Comparison of ENCODE assay signal across 8 mouse cellular contexts in the genomic region with DNA sequence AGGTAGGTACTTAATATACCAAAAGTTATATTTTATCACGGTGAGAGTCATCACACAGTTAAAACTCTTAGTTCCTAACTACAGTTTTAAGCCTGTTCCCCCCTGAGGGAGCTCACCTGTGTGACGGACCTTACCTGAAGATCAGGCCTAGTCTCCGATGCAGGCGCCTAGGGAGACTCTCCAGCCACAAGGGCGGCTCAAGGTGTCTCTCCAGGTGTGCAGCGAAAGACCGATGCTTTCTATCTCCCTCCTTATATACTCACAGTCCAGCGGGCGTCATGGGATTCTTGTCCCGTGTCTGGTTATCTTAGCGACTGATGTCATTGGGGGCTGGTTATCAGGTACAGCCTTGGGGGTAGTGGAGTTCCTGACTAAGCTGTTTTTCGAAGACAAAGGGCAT. TPM values are rescaled to one million over a fixed set of nuclear protein-coding genes. Genes with fewer than 3 reads are reported as not detected.
DNase-seq lines count a peak whose midpoint lies in the region; ATAC-seq and TF ChIP-seq lines count a peak whose summit lies in the region.

Gene Morf4l2 (minus strand): TSS at position 232 of the 400 bp plus-strand sequence.

- H3K36me3 ChIP-seq in MEL (ENCODE audit: control insufficient read depth in 1 of 2, insufficient read depth in 2 of 2, low read length in 2 of 2) = peaks cover 10 to 16% of the 10 kb centered on the region in 2 experiments
- H3K36me3 ChIP-seq in forebrain, embryonic 13.5 days (ENCODE audit: poor library complexity, severe bottlenecking) = no peaks in the 10 kb centered on the region
- H3K36me3 ChIP-seq in limb, embryonic 13.5 days = peaks cover 5% of the 10 kb centered on the region; the same call in 1 of the 2 replicates

- DNase-seq in kidney, adult 11 months = peak; percentile 7
- DNase-seq in kidney, adult 18-20 months = no peak
- DNase-seq in MEL (ENCODE audit: low read depth, low spot score) = no peak
- DNase-seq in heart, postnatal 4 days = no peak
- no peak for DNase-seq in spleen, postnatal 14 days (ENCODE audit: low spot score in 2 of 2)

- TF ChIP-seq EP300 in MEL (IDR thresholded peaks at IDR 0.05; ENCODE audit: low read depth in 1 of 2, low read length in 2 of 2) = no peak

- WGBS in forebrain, embryonic 13.5 days = 95% methylated on average over 12 of the region's 12 CpGs
- 88% methylated on average over 12 of the region's 12 CpGs for WGBS in limb, embryonic 13.5 days
- 88% methylated on average over 12 of the region's 12 CpGs for WGBS in olfactory bulb, adult 2 months

- peaks cover 3 to 9% of the 10 kb centered on the region in 2 experiments; a peak in 3 of 4 replicates for H3K4me1 ChIP-seq in MEL (ENCODE audit: control insufficient read depth in 1 of 2, insufficient read depth in 2 of 2, low read length in 2 of 2)
- peaks cover 6% of the 10 kb centered on the region for H3K4me1 ChIP-seq in forebrain, embryonic 13.5 days
- H3K4me1 ChIP-seq in limb, embryonic 13.5 days = peaks cover 5% of the 10 kb centered on the region
- H3K4me1 ChIP-seq in olfactory bulb, adult 2 months (ENCODE audit: control insufficient read depth, insufficient read depth, low read length) = no peaks in the 10 kb centered on the region

- ATAC-seq in forebrain, embryonic 13.5 days = no peak
- no peak for ATAC-seq in limb, embryonic 13.5 days (ENCODE audit: low FRiP score, low read depth)

- no peaks in the 10 kb centered on the region for H3K27me3 ChIP-seq in MEL (ENCODE audit: control insufficient read depth in 1 of 2, insufficient read depth in 2 of 2, low read length in 2 of 2)
- H3K27me3 ChIP-seq in forebrain, embryonic 13.5 days = no peaks in the 10 kb centered on the region
- peaks cover 3% of the 10 kb centered on the region; the same call in 1 of the 2 replicates for H3K27me3 ChIP-seq in limb, embryonic 13.5 days

- TF ChIP-seq POLR2A in MEL (IDR thresholded peaks at IDR 0.05; ENCODE audit: control insufficient read depth in 1 of 2, insufficient read depth in 1 of 2, low read depth in 1 of 2, low read length in 2 of 2, poor library complexity in 1 of 2) = no peak
- no peak for TF ChIP-seq POLR2A in olfactory bulb, adult 2 months (IDR thresholded peaks at IDR 0.05; ENCODE audit: insufficient read depth, low read depth, low read length)

- H3K27ac ChIP-seq in MEL (ENCODE audit: control insufficient read depth, low read depth, low read length) = peak within 1 kb of the TSS; percentile 100
- peak within 1 kb of the TSS; percentile 85; the same call in 1 of the 2 replicates for H3K27ac ChIP-seq in forebrain, embryonic 13.5 days
- H3K27ac ChIP-seq in limb, embryonic 13.5 days = peak within 1 kb of the TSS; percentile 84
- H3K27ac ChIP-seq in olfactory bulb, adult 2 months (ENCODE audit: insufficient read depth, low read depth, low read length) = peak within 1 kb of the TSS; percentile 91

- H3K9me3 ChIP-seq in MEL (replicated peaks; ENCODE audit: insufficient read depth, low read length) = no peaks in the 10 kb centered on the region
- H3K9me3 ChIP-seq in forebrain, embryonic 13.5 days (replicated peaks) = no peaks in the 10 kb centered on the region
- H3K9me3 ChIP-seq in limb, embryonic 13.5 days = no peaks in the 10 kb centered on the region

- TF ChIP-seq CTCF in MEL (IDR thresholded peaks at IDR 0.05 in 2 of 3, conservative IDR thresholded peaks at IDR 0.05 in 1 of 3; ENCODE audit: control insufficient read depth in 1 of 3, insufficient read depth in 1 of 3, low read depth in 2 of 3, low read length in 3 of 3, poor library complexity in 1 of 3, severe bottlenecking in 1 of 3) = no peak
- TF ChIP-seq CTCF in olfactory bulb, adult 2 months (IDR thresholded peaks at IDR 0.05; ENCODE audit: insufficient read depth, low read depth, low read length) = no peak

- H3K4me3 ChIP-seq in MEL (ENCODE audit: control insufficient read depth in 1 of 2, insufficient read depth in 1 of 2, low read depth in 2 of 2, low read length in 2 of 2) = peak within 1 kb of the TSS; percentile 71 to 98
- peak within 1 kb of the TSS; percentile 46 for H3K4me3 ChIP-seq in forebrain, embryonic 13.5 days
- H3K4me3 ChIP-seq in limb, embryonic 13.5 days = peak within 1 kb of the TSS; percentile 55
- peak within 1 kb of the TSS; percentile 60; the same call in 1 of the 2 replicates for H3K4me3 ChIP-seq in olfactory bulb, adult 2 months (ENCODE audit: insufficient read depth, low read depth, low read length)

- no peak for TF ChIP-seq RAD21 in MEL (IDR thresholded peaks at IDR 0.05; ENCODE audit: low read depth, low read length)

- peak within 1 kb of the TSS; percentile 56 for H3K4me2 ChIP-seq in forebrain, embryonic 13.5 days
- peak within 1 kb of the TSS; percentile 59 for H3K4me2 ChIP-seq in limb, embryonic 13.5 days (replicated peaks)

- peaks cover 25% of the 10 kb centered on the region for H3K79me2 ChIP-seq in MEL (ENCODE audit: control insufficient read depth, insufficient read depth, low read length, poor library complexity)

- H3K9ac ChIP-seq in MEL (ENCODE audit: control insufficient read depth, low read depth, low read length, poor library complexity, severe bottlenecking) = peak within 1 kb of the TSS; percentile 100
- H3K9ac ChIP-seq in forebrain, embryonic 13.5 days = peak within 1 kb of the TSS; percentile 63
- peak within 1 kb of the TSS; percentile 56; the same call in 1 of the 2 replicates for H3K9ac ChIP-seq in limb, embryonic 13.5 days

TF ChIP-seq in MEL, 35 proteins besides CTCF, POLR2A, EP300 and RAD21:
- no peak for TF ChIP-seq JUND (IDR thresholded peaks at IDR 0.05; ENCODE audit: low read depth, low read length)
- TF ChIP-seq SIN3A (IDR thresholded peaks at IDR 0.05; ENCODE audit: low read length) = no peak
- TF ChIP-seq RCOR1 (IDR thresholded peaks at IDR 0.05; ENCODE audit: low read depth, low read length) = no peak
- TF ChIP-seq TBP (IDR thresholded peaks at IDR 0.05; ENCODE audit: low read depth, low read length) = no peak
- TF ChIP-seq MAZ (IDR thresholded peaks at IDR 0.05; ENCODE audit: low read depth, low read length) = no peak
- TF ChIP-seq USF1 (IDR thresholded peaks at IDR 0.05; ENCODE audit: low read depth, low read length) = no peak
- TF ChIP-seq E2F4 (IDR thresholded peaks at IDR 0.05; ENCODE audit: borderline replicate concordance, low read depth, low read length) = no peak
- no peak for TF ChIP-seq POLR2AphosphoS2 (IDR thresholded peaks at IDR 0.05; ENCODE audit: low read length)
- no peak for TF ChIP-seq USF2 (IDR thresholded peaks at IDR 0.05; ENCODE audit: borderline replicate concordance in 1 of 2, insufficient read depth in 1 of 2, low read depth in 1 of 2, low read length in 2 of 2)
- TF ChIP-seq MYB (IDR thresholded peaks at IDR 0.05; ENCODE audit: low read depth, low read length) = no peak
- no peak for TF ChIP-seq MXI1 (IDR thresholded peaks at IDR 0.05; ENCODE audit: low read depth, low read length)
- no peak for TF ChIP-seq ZKSCAN1 (IDR thresholded peaks at IDR 0.05; ENCODE audit: low read depth, low read length)
- TF ChIP-seq ZMIZ1 (IDR thresholded peaks at IDR 0.05; ENCODE audit: low read depth, low read length) = no peak
- TF ChIP-seq SMC3 (IDR thresholded peaks at IDR 0.05; ENCODE audit: low read depth, low read length) = no peak
- no peak for TF ChIP-seq TCF12 (IDR thresholded peaks at IDR 0.05; ENCODE audit: low read depth, low read length)
- no peak for TF ChIP-seq MEF2A (IDR thresholded peaks at IDR 0.05; ENCODE audit: extremely low read depth, insufficient replicate concordance, low read depth, low read length, poor library complexity, severe bottlenecking)
- no peak for TF ChIP-seq HCFC1 (IDR thresholded peaks at IDR 0.05; ENCODE audit: low read depth, low read length)
TF ChIP-seq in MEL: peak in this region for 0.

RNA-seq across cellular contexts. Expression of gene Morf4l2, which starts in this region (rescaled TPM):
- total RNA-seq in MEL (2012; rRNA removed) = 617 and 648 TPM in 2 replicates
- 100 to 1,000 TPM in 1 of 2 experiments, not detected in 1; 921 TPM for polyA plus RNA-seq in MEL (2012; ENCODE audit: insufficient read depth in 1 of 2, insufficient read length in 2 of 2, low read depth in 1 of 2, low replicate concordance in 2 of 2, missing spikeins in 1 of 2)
- 547 and 561 TPM in 2 replicates for polyA plus RNA-seq in forebrain, embryonic 13.5 days (2015; fragmentation: Nextera tagmentation; extraction: Ambion mirVana)
- 100 to 1,000 TPM; 223 to 227 TPM for total RNA-seq in heart, postnatal 4 days (2021)
- 676 and 684 TPM in 2 replicates for polyA plus RNA-seq in limb, embryonic 13.5 days (2015; fragmentation: Nextera tagmentation; extraction: Ambion mirVana)
- polyA plus RNA-seq in olfactory bulb, adult 2 months (2012; ENCODE audit: insufficient read depth, insufficient read length, low replicate concordance, missing spikeins) = 434 TPM in 1 of 2 replicates, not detected in the other
